Mouse (Mus musculus): ENCODE results near the gene Rps6ka4. TPM values are rescaled to one million over a fixed set of nuclear protein-coding genes. Genes with fewer than 3 reads are reported as not detected.

The Rps6ka4 gene
- polyA plus RNA-seq, 2 experiments: 3.1 to 4.3 TPM

DNA sequence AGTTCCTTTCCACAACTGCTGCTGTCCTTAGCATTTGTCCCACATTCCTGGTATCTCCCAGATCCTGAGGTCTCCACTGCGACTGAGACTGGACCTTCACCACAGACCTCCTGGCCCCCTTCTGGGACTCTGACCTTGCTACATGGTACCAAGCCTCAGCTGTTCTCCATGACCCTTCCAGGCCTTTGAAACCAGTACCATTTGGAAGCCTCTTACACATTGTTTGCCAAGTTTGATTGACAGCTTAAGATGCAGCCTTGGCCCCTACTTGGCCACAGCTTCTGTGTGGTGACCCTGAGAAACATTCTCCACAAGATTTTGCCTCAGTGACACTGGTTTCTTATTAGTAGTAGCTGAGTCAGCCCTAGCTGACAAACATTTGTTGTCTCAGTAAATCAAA lies 1.9 kb upstream of the Rps6ka4 start:
- Histone ChIP-seq H3K4me1 (replicated peaks; ENCODE audit: control insufficient read depth in 2 of 2, insufficient read depth in 2 of 2, low read length in 1 of 2) (peaks cover 3 to 4% of the 10 kb centered on the region in 2 experiments; a peak in 2 of 4 replicates), H3K4me3 (ENCODE audit: insufficient read depth in 1 of 2, low read depth in 2 of 2, low read length in 2 of 2) (no peak overlapping the region), H3K27ac (no peak overlapping the region), H3K4me2 (ENCODE audit: low read depth) (no peak overlapping the region), H3K9ac (replicated peaks) (no peak overlapping the region), H3K27me3 (ENCODE audit: control insufficient read depth, insufficient read depth, low read length) (no peaks in the 10 kb centered on the region; the same call in 1 of the 2 replicates), H3K36me3 (replicated peaks; ENCODE audit: control insufficient read depth, insufficient read depth, low read depth) (no peaks in the 10 kb centered on the region), H3K9me3 (ENCODE audit: control insufficient read depth, low read length) (no peaks in the 10 kb centered on the region)
- TF ChIP-seq CTCF (IDR thresholded peaks at IDR 0.05; ENCODE audit: low read depth): no peak
- no peak for TF ChIP-seq EP300 (IDR thresholded peaks at IDR 0.05; ENCODE audit: low read depth)
- WGBS (ENCODE audit: insufficient replicate concordance): 62% methylated on average over 1 of the region's 1 CpGs
- DNase-seq (ENCODE audit: low read depth in 3 of 3, low spot score in 3 of 3): no peak
- no peak for ATAC-seq (ENCODE audit: insufficient read depth)

GRCm38 (mm10) chr19:6841292-6841597 lies 809 bp upstream of the Rps6ka4 start:
- H3K27ac ChIP-seq: no peak overlapping the region
- H3K9ac ChIP-seq (replicated peaks): no peak overlapping the region
- H3K36me3 ChIP-seq (replicated peaks; ENCODE audit: control insufficient read depth, insufficient read depth, low read depth): no peaks in the 10 kb centered on the region
- no peaks in the 10 kb centered on the region; the same call in 1 of the 2 replicates for H3K27me3 ChIP-seq (ENCODE audit: control insufficient read depth, insufficient read depth, low read length)
- ATAC-seq (ENCODE audit: insufficient read depth) (no peak), DNase-seq (ENCODE audit: low read depth in 3 of 3, low spot score in 3 of 3) (no peak)
- peaks cover 3 to 4% of the 10 kb centered on the region in 2 experiments; a peak in 2 of 4 replicates for H3K4me1 ChIP-seq (replicated peaks; ENCODE audit: control insufficient read depth in 2 of 2, insufficient read depth in 2 of 2, low read length in 1 of 2)
- TF ChIP-seq CTCF (IDR thresholded peaks at IDR 0.05; ENCODE audit: low read depth): no peak
- TF ChIP-seq EP300 (IDR thresholded peaks at IDR 0.05; ENCODE audit: low read depth): no peak
- no peak overlapping the region for H3K4me2 ChIP-seq (ENCODE audit: low read depth)
- no peak overlapping the region for H3K4me3 ChIP-seq (ENCODE audit: insufficient read depth in 1 of 2, low read depth in 2 of 2, low read length in 2 of 2)
- no peaks in the 10 kb centered on the region for H3K9me3 ChIP-seq (ENCODE audit: control insufficient read depth, low read length)
- 5% methylated on average over 3 of the region's 3 CpGs for WGBS (ENCODE audit: insufficient replicate concordance)

- no peaks in the 10 kb centered on the region for H3K36me3 ChIP-seq (replicated peaks; ENCODE audit: control insufficient read depth, insufficient read depth, low read depth)
- peak overlapping the region; percentile 55 for H3K9ac ChIP-seq (replicated peaks)
- no peaks in the 10 kb centered on the region; the same call in 1 of the 2 replicates for H3K27me3 ChIP-seq (ENCODE audit: control insufficient read depth, insufficient read depth, low read length)
- 4% methylated on average over 46 of the region's 46 CpGs for WGBS (ENCODE audit: insufficient replicate concordance)
- H3K27ac ChIP-seq: no peak overlapping the region
- peak overlapping the region; percentile 60 to 68 for H3K4me3 ChIP-seq (ENCODE audit: insufficient read depth in 1 of 2, low read depth in 2 of 2, low read length in 2 of 2)
- peak; percentile 34 for ATAC-seq (ENCODE audit: insufficient read depth)
- peaks cover 3 to 4% of the 10 kb centered on the region in 2 experiments; a peak in 2 of 4 replicates for H3K4me1 ChIP-seq (replicated peaks; ENCODE audit: control insufficient read depth in 2 of 2, insufficient read depth in 2 of 2, low read length in 1 of 2)
- DNase-seq (ENCODE audit: low read depth in 3 of 3, low spot score in 3 of 3): no peak
- TF ChIP-seq EP300 (IDR thresholded peaks at IDR 0.05; ENCODE audit: low read depth) (no peak), CTCF (IDR thresholded peaks at IDR 0.05; ENCODE audit: low read depth) (no peak)
- peak overlapping the region; percentile 92 for H3K4me2 ChIP-seq (ENCODE audit: low read depth)
- H3K9me3 ChIP-seq (ENCODE audit: control insufficient read depth, low read length): no peaks in the 10 kb centered on the region
These were observed 591 bp downstream of the Rps6ka4 start for GRCm38 (mm10) chr19:6839615-6840474.

DNA sequence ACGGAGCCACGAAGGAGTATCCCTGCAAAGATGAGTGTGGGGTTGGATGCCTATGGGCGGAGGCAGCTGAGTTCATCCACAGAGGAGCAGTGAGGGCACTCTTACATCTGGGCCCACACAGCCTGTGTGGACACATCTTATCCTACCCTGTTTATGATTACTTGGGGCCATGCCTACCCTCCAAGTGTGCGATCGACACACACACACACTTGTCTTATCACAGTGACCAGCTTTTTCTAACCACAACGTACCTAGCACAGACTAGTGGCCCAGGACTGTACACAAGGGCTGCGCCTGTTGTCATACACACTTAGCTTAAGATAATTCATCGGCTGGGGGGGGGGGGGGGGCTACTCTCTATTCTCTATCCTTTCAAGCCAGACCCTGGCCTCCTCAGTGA lies 8.1 kb downstream of the Rps6ka4 start:
- peak; percentile 96 for ATAC-seq (ENCODE audit: insufficient read depth)
- Histone ChIP-seq H3K4me2 (ENCODE audit: low read depth) (peak overlapping the region; percentile 30), H3K9me3 (ENCODE audit: control insufficient read depth, low read length) (no peaks in the 10 kb centered on the region), H3K4me3 (ENCODE audit: insufficient read depth in 1 of 2, low read depth in 2 of 2, low read length in 2 of 2) (no peak overlapping the region), H3K4me1 (replicated peaks; ENCODE audit: control insufficient read depth in 2 of 2, insufficient read depth in 2 of 2, low read length in 1 of 2) (peaks cover 9 to 17% of the 10 kb centered on the region in 2 experiments; a peak in 3 of 4 replicates), H3K27ac (no peak overlapping the region), H3K36me3 (replicated peaks; ENCODE audit: control insufficient read depth, insufficient read depth, low read depth) (no peaks in the 10 kb centered on the region), H3K27me3 (ENCODE audit: control insufficient read depth, insufficient read depth, low read length) (peaks cover 27% of the 10 kb centered on the region), H3K9ac (replicated peaks) (no peak overlapping the region)
- TF ChIP-seq CTCF (IDR thresholded peaks at IDR 0.05; ENCODE audit: low read depth) (0 out of 2 replicates have a peak, but pooled peaks have one; percentile 3), EP300 (IDR thresholded peaks at IDR 0.05; ENCODE audit: low read depth) (peak; percentile 83)
- peak; percentile 26 to 50 (median 48) for DNase-seq (ENCODE audit: low read depth in 3 of 3, low spot score in 3 of 3)
- WGBS (ENCODE audit: insufficient replicate concordance): 27% methylated on average over 8 of the region's 8 CpGs

DNA sequence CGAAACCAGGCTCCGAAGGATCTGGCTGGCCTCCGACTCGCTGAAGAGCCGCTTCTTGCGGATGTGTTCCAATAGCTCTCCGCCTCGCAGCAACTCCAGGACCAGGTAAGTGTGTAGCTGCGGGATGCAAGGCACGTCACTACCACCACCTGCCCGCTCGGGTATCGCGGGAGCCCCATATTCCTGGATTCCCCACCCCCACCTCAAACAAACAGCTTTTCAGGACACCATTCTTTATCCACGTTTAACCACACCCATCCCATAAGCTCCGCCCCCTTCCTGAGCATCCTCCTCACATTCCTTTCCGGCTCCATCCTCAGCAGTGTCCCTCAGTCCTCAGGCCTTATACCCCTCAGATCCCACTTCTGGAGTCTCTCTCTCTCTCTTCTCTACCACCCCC lies 9.1 kb downstream of the Rps6ka4 start:
- TF ChIP-seq EP300 (IDR thresholded peaks at IDR 0.05; ENCODE audit: low read depth) (no peak), CTCF (IDR thresholded peaks at IDR 0.05; ENCODE audit: low read depth) (no peak)
- Histone ChIP-seq H3K4me3 (ENCODE audit: insufficient read depth in 1 of 2, low read depth in 2 of 2, low read length in 2 of 2) (no peak overlapping the region), H3K4me2 (ENCODE audit: low read depth) (no peak overlapping the region)

More for the DNA sequence above, 9.1 kb downstream of the Rps6ka4 start:
- ATAC-seq (ENCODE audit: insufficient read depth): no peak
- peaks cover 9 to 17% of the 10 kb centered on the region in 2 experiments; a peak in 3 of 4 replicates for H3K4me1 ChIP-seq (replicated peaks; ENCODE audit: control insufficient read depth in 2 of 2, insufficient read depth in 2 of 2, low read length in 1 of 2)
- H3K9me3 ChIP-seq (ENCODE audit: control insufficient read depth, low read length): no peaks in the 10 kb centered on the region
- WGBS (ENCODE audit: insufficient replicate concordance): 35% methylated on average over 17 of the region's 17 CpGs
- no peak for DNase-seq (ENCODE audit: low read depth in 3 of 3, low spot score in 3 of 3)
- H3K27me3 ChIP-seq (ENCODE audit: control insufficient read depth, insufficient read depth, low read length): peaks cover 27% of the 10 kb centered on the region
- H3K27ac ChIP-seq: no peak overlapping the region
- H3K36me3 ChIP-seq (replicated peaks; ENCODE audit: control insufficient read depth, insufficient read depth, low read depth): no peaks in the 10 kb centered on the region
- H3K9ac ChIP-seq (replicated peaks): no peak overlapping the region
